Mouse (Mus musculus) liver, embryonic 18 days (tissue): ENCODE data around the gene Cplane1. TPM values are rescaled to one million over a fixed set of nuclear protein-coding genes. Genes with fewer than 3 reads are reported as not detected.

Experiments
- polyA plus RNA-seq: library from polyadenylated mRNA; depleted of rRNA; stranded (reverse); fragments of >200 nt; gene quantifications from 2 replicates; pipeline ENCODE4 v1.2.3, GENCODE M21; 2012; rRNA removed

The Cplane1 gene
- polyA plus RNA-seq: 0.83 and 0.84 TPM in 2 replicates

DNA sequence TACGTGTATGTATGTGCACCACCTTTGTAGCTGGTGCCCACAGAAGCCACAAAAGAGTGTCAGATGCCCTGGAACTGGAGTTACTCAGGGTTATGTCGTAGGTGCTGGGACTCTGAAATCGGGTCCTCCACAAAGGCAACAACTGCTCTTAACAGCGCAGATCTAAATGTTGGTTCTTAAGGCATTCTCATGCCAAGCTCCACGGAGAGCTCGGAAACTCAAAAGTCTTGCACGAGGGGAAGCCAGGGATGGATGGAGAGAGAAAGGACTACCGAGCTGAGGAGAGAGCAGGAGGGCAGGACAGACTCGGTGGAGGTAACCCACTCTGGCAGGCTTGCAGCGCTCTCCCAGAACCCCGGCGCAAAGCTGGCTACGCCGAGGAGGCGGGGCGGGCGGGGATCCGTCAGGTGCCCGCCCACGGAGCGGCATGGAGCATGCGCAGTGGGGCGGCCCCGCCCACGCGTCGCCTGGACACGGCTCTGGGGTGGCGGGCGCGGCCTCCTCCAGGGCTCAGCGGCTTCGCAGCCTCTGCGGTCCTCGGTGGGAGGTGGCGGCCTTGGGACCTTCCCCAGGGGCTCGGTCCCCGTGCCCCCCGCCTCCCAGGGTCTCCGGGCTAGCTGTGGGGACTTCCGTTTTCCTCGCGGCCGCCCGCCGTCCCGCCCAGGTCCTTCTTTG is at the start of gene Cplane1:
Gene Cplane1 (plus strand): TSS at position 516 of the 675 bp plus-strand sequence.

Other genes with a start within 250 kb of the Cplane1 start
- 6.9 and 7.3 TPM in 2 replicates for gene Wdr70, start 69.9 kb upstream of the Cplane1 start, polyA plus RNA-seq
- 8.3 and 9.7 TPM in 2 replicates for gene Nup155, start 59.8 kb upstream of the Cplane1 start, polyA plus RNA-seq